Mouse (Mus musculus): Measurements from ENCODE around the gene Hivep3.

Gene Hivep3

DNA sequence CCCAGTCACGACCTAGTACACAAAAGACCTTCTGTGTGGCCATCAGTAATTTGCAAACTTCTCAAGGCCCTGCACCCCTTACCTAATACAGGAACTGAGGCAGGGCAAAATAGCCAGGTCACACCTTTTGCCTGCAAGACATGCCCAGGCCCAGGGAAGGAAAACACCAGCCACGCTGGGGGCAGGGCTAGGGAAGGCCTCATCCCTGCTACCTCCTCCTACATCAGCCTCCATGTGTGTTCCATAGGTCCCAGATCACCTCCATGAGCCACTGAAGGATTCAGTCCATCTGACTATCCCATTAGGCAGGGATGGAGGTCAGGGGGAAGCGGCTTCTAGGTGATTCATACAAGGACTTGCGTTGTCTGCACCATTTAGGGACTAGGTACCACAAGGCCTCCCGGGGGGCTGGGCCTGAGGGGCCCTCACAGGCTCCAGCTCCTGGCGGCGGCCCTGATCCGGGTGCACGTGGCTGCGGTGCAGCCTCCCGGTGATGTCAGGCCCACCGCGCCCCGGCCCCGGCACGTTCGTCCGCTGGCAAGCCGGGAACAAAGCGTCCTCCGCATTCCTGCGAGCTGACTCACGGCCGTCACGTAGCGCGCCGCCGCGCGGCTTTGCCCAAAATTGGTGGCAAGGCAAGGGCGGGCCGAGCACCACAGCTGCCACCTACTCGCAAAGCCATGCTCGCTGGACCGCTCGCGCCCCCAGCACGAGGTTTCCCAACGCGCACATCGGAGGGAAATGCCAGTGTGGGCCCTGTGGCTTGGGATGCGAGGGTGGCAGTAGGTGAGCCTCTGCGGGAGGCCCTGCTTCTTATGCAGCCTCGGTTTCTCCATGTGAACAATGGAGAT, 414.9 kb downstream of the Hivep3 start:
- no peak for DNase-seq (ENCODE audit: low read depth, low spot score)

- no peak for DNase-seq (ENCODE audit: low read depth, low spot score)
Observed at GRCm38 (mm10) chr4:120149142-120149524, 415.5 kb downstream of the Hivep3 start.

DNA sequence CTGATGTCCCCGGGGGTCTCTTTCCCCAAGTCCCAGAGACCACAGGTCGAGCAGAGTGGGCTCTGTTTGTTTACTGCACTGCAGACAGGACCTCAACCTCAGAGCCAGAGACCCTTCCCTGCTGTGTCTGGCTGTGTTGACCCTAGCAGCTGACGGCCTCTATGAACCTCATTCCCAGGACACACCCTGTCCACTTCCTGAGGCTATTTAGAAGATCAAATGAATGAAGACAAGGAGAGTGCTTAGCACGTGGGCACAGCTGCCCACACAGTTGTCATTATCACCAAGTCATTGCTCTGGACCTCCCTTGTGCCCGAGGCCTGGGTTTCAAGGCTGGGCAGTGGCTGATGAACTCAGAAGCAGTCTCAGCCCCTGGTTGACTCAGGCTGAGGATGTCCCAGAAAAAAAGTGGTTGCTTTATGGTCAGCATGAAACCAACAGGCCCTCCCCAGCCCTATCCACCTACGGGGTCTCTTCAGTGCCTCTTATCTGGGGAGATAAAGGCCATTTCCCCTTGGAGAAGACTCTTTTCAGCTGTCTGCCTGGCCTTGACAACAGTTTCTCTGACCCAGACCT, 416.8 kb downstream of the Hivep3 start:
- DNase-seq (ENCODE audit: low read depth, low spot score), result no peak

GRCm38 (mm10) chr4:120151906-120152305, 418.3 kb downstream of the Hivep3 start:
- no peak for DNase-seq (ENCODE audit: low read depth, low spot score)

DNA sequence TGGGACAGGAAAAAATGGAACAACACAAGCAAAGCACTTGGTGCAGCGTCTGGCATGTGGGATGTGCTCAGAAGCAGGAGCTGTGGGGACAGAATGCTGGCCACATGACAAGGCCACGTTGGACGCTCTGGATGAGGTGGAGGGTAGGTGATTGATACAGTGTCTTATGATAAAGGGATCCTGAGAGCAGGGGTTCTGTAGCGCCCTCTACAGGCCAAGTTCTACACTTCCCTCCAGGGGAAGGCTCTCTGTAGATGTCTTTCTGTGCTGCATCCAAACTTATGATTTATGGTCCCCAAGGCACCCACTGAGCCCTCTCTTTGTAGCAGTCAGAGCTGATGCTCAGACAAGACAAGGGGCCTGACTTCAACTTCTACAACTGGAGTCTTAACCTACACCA, 419.1 kb downstream of the Hivep3 start:
- no peak for DNase-seq (ENCODE audit: low read depth, low spot score)

DNA sequence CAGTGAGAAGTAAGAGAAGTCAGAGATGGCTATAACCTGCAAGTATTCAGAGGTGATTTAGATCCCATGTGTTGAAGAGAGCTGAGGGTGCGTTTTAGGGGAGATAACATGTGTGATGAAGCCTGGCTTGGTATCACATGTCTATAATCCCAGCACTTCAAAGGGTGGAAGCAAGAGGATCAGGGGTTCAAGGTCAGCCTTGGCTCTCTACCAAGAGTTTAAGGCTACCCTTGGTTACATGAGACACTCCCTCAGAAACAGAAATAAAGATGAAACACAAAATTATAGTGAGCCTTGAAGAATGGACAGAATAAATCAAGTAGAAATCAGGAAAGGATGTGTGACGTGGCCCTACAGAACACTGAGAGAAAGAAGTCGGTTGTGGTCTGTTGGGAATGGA, 420.2 kb downstream of the Hivep3 start:
- DNase-seq (ENCODE audit: low read depth, low spot score), result no peak

GRCm38 (mm10) chr4:120158714-120159310, 425.2 kb downstream of the Hivep3 start:
- DNase-seq (ENCODE audit: low read depth, low spot score), result no peak

DNA sequence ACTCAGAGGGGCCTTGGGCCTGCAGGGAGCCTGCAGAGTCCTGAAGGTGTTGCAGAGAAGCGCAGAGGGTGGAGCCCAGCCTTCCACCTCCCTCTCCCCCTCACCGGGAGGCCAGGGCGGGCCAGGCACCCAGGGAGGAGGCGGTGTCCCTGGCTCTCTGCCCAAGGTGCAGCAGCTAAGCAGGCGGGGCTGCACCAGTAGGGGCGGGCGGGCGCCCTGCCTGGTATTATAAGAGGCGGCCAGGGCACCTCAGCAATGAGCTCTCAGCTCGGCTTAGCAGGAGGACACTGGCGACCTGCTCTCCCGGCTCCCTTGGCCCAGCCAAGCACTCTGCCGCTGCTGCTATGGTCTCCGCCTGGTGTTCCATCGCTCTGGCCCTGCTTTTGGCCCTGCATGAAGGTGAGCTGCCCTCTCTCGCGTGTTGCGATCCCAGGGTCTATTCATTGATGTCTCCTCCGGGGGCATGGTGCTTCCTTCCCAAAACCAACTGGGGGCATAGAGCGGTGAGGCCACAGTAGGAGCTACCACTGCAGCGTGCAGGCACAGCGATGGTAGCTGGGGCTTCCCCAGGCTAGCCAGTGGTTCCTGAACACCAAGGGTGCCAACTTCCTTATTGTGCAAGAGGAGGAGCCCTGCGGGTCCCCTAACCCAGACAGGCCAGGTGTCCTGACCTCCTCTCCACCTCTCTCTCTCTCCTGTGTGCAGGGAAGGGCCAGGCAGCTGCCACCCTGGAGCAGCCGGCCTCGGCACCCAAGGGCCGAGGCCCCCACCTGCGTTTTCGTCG, 427.8 kb downstream of the Hivep3 start, which contains the start of gene Edn2:
Edn2 (plus strand) TSS at position 41 of the 784 bp plus-strand sequence.
- no peak for DNase-seq (ENCODE audit: low read depth, low spot score)

DNA sequence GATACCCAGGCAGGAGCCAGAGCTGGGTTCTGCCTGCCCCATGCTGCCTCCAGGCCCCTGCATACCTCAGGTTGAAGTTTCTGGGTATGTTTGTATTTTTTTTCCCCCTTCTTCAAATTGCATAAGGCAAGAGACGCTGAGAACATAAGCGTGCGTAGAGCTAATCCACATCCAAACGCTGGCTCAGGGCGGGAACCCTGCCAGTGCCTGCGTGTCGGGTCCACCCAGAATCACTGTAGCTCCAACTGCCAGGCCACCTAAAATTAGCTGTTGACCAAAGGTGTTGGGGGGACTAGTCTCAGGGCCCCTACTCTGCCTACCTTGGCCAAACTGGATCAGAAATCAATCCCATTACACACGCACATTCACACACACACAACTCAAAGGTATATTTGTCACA, 429.0 kb downstream of the Hivep3 start:
- DNase-seq (ENCODE audit: low read depth, low spot score), result no peak

GRCm38 (mm10) chr4:120163242-120163641, 429.7 kb downstream of the Hivep3 start:
- DNase-seq (ENCODE audit: low read depth, low spot score), result no peak

DNA sequence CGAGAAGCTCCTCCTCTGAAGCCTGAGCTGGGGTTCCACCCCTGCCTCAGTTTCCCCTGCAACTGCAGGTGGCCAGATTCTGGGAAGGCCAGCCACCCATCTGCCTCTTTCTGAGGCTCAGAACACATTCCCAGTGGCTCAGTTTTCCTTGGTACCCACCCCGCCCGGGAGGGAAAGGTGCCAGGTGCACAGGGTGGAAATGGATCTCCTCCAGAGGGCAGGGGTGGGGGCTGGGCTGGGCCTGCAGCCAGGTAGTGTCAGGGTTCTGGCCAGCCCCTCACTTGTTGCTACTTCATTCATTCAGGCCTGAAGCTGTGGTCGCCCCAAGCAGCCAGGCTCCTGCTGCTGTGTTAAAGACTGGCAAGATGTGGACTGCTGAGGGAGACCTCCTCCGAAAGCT, 430.7 kb downstream of the Hivep3 start:
- DNase-seq (ENCODE audit: low read depth, low spot score), result no peak

- no peak for DNase-seq (ENCODE audit: low read depth, low spot score)
Observed at GRCm38 (mm10) chr4:120167778-120168177, 434.2 kb downstream of the Hivep3 start.

- no peak for DNase-seq (ENCODE audit: low read depth, low spot score)
Observed at GRCm38 (mm10) chr4:120168346-120168745, 434.8 kb downstream of the Hivep3 start.

- DNase-seq (ENCODE audit: low read depth, low spot score), result no peak
Observed at GRCm38 (mm10) chr4:120170387-120170936, 436.9 kb downstream of the Hivep3 start.

DNA sequence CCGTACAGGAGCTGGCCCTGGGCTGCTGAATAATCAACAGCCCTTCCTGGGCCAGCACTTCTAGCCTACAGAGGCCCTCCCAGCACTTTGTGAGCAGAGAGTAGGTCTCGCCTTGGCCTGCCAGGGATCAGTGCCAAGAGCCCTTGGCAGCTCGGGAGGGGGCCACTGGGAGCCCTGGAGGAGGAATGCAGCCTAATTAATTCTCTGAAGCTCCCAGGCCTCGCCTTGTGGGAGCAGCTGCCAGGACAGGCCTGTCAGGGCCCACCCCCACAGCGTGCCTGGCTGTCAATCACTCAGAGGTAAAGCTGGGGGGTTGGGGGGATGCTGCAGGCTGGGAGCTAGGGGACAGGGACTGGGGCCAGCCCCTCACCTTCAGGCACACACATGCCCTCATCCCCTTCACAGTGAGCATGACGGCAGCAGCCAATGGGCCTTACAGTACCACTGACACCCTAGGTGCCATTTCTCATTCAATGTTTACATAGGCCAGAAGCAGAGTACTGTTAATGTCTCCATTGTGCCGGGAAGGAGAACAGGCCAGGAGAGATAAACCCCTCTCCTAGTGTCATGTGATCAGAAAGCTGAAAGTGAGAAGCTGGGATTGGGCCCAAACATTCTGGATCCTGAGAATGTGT, 438.6 kb downstream of the Hivep3 start:
- DNase-seq (ENCODE audit: low read depth, low spot score), result no peak

DNA sequence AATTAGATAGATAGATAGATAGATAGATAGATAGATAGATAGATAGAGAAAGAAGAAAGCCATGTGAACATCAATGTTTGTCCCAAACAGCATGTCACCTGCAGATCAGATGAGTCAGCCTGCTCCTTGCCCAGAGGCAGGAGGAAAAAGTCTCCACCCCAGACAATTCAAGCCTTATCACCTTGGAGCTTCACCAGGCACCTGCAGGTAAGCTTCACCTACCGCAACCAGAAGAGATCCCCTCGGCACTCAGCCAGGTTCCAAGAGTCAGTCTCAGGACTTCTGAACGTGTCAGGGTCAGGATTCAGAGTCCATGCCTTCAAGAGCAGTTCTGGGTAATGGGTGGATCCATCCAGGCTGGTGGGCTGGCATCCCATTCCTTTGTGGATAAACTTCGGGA, 445.5 kb downstream of the Hivep3 start:
- no peak for DNase-seq (ENCODE audit: low read depth, low spot score)

GRCm38 (mm10) chr4:120180535-120180934, 447.0 kb downstream of the Hivep3 start:
- DNase-seq (ENCODE audit: low read depth, low spot score), result no peak

- DNase-seq (ENCODE audit: low read depth, low spot score), result no peak
Observed at GRCm38 (mm10) chr4:120184374-120184991, 450.9 kb downstream of the Hivep3 start.

- DNase-seq (ENCODE audit: low read depth, low spot score), result no peak
Observed at GRCm38 (mm10) chr4:120186441-120186840, 452.9 kb downstream of the Hivep3 start.

DNA sequence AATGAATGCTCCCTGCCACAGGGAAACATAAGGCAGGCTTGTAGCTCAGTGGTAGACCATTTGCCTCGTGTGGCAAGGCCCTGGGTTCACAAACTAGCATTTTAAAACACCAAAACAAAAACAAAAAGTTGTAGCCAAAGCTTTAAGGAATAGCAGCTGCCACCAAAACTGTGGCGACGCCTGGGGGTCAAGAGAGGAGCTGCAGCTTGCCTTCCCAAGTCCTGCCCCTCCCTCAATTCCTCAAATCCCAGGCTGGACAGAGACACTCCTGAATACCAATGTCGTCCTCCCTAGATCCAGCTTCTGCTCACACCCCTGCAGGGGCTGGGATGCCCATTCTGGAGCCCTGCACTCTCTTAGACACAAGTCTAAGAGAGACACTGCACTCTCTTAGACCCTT, 453.4 kb downstream of the Hivep3 start:
- no peak for DNase-seq (ENCODE audit: low read depth, low spot score)

Data from retina, adult 2 months (tissue).